Mouse (Mus musculus) liver, embryonic 14.5 days (tissue): ENCODE measurements at regions not wholly inside any gene's neighbourhood (a gene's known extent, or its start where the extent isn't known, plus 50 kb on each side); places are given as distances from the start of the nearest gene placed in this dataset.

Source experiments
- CTCF ChIP-seq: IDR thresholded peaks from 2 replicates; pipeline ENCODE4 v1.5.1; 2016; ENCODE audit warnings: antibody characterized with exemption, low read depth, control low read depth
- EP300 ChIP-seq: IDR thresholded peaks from 2 replicates; pipeline ENCODE4 v1.6.1; 2016; ENCODE audit warnings: antibody characterized with exemption, low read depth

DNA sequence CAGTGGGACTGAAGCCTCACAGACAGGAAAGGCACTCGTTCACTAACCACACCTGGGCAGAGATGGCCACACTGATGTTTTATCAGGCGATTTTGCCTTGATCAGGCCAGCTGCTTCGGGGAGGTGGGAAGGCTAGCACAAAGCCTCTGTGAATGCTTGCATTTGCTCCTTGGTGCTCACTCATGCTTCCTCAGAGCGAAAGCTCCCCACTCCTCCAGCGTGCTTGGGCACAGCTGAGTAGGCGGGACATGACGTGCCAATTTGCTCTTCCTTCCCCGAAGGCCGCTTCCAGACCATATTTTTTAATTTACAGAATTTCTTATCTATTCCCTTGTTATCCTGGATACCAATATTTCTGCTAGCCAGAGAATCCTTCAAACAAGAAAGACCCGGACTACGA lies 172.8 kb upstream of the Gjb5 start:
- TF ChIP-seq CTCF = no peak
- no peak for TF ChIP-seq EP300
